Mouse (Mus musculus): ENCODE measurements around the gene Pla2g4e. TPM values are rescaled to one million over a fixed set of nuclear protein-coding genes. Genes with fewer than 3 reads are reported as not detected.

Gene Pla2g4e
- polyA plus RNA-seq, 1 experiment from 2014 or later: 1.8 TPM

DNA sequence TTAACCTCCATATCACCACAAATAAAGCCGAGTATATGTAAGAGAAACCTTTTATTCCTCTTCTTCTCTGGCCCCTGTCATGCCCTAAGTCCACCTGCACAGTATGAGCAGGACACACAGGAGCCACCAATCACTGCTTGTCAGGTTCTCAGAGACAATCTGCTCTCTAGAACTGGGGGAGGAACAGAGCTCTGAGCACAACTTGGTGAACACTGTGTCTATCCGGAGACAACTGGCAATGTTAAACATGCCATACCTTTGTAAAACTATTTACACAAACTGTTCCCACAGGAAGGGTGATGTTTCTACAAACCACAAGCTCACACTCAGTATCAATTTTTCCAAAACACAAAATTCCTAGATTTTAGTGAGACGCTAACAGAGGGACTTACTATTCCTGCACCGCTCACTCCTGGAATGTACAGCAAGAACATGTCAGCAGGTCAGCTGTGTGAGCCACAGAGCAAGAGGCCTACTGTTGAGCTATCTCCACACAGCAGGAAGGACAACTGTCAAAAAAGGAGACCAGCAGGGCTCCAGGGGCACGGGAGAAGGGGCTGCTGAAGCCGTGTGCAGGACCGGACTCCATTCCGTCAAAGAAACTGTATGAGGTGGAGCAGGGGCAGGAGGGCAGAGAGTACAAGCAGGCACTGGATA lies 115.8 kb downstream of the Pla2g4e start:
- ATAC-seq (ENCODE audit: insufficient read depth, low FRiP score, low read depth): no peak
- Histone ChIP-seq H3K9ac (no peak overlapping the region), H3K36me3 (0 out of 2 replicates have a peak, but pooled peaks cover 3% of the 10 kb centered on the region), H3K27me3 (replicated peaks) (no peaks in the 10 kb centered on the region), H3K4me2 (no peak overlapping the region), H3K4me3 (replicated peaks) (no peak overlapping the region), H3K9me3 (no peaks in the 10 kb centered on the region), H3K4me1 (peaks cover 15% of the 10 kb centered on the region), H3K27ac (peak overlapping the region; percentile 65)
- WGBS: 49% methylated on average over 8 of the region's 8 CpGs

DNA sequence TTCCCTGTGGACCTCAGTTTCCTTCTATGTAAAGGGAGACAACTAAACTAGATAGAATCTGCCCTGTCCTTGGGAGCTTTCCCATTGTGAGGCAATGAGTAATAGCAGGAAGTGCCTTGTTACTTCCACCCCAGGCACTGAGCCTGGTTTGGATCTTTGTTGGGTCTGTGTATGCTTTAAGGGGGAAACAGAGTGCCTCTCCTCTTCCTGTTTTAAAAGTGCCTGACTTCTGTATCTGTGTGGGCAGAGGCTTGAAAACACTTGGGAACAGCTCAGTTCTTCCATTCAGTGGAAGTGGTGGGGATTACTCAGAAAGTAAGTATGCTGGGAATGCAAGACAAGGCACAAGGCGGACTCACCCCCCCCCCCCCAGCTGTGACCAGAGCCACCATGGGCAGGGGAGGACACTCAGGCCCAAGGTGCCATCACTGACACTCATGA lies 116.5 kb downstream of the Pla2g4e start:
- ATAC-seq (ENCODE audit: insufficient read depth, low FRiP score, low read depth): peak; percentile 59; the same call in 1 of the 2 replicates
- peak overlapping the region; percentile 65 for H3K27ac ChIP-seq
- 43% methylated on average over 1 of the region's 1 CpGs for WGBS
- no peaks in the 10 kb centered on the region for H3K9me3 ChIP-seq
- H3K4me3 ChIP-seq (replicated peaks): no peak overlapping the region
- peaks cover 15% of the 10 kb centered on the region for H3K4me1 ChIP-seq
- H3K36me3 ChIP-seq: 0 out of 2 replicates have a peak, but pooled peaks cover 3% of the 10 kb centered on the region
- H3K9ac ChIP-seq: no peak overlapping the region
- H3K27me3 ChIP-seq (replicated peaks): no peaks in the 10 kb centered on the region
- no peak overlapping the region for H3K4me2 ChIP-seq

- H3K4me3 ChIP-seq (replicated peaks): no peak overlapping the region
- H3K9ac ChIP-seq: no peak overlapping the region
- H3K27me3 ChIP-seq (replicated peaks): no peaks in the 10 kb centered on the region
- H3K27ac ChIP-seq: peak overlapping the region; percentile 65
- no peak for ATAC-seq (ENCODE audit: insufficient read depth, low FRiP score, low read depth)
- peaks cover 15% of the 10 kb centered on the region for H3K4me1 ChIP-seq
- 0 out of 2 replicates have a peak, but pooled peaks cover 3% of the 10 kb centered on the region for H3K36me3 ChIP-seq
- no peaks in the 10 kb centered on the region for H3K9me3 ChIP-seq
- H3K4me2 ChIP-seq: no peak overlapping the region
Measured at GRCm38 (mm10) chr2:120128011-120128410, 117.1 kb downstream of the Pla2g4e start.

DNA sequence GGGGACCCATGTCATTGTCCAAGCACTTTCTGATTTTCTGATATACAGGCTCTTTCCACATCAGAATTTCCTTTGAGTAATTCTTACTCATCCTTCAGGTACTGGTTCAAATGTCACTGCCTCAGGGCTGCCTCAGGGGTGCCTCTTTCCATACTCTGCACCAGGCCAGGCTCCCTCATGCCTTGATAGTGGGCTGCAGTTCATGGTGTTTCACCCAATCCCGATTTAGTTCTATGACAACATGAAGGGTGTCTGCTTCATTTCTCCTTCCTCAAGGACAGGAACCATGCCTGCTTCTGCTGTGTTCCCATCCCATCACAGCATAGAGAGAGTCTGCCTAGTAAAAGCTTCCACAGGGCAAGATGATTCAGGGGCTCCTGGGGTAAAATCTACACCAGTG lies 118.2 kb downstream of the Pla2g4e start:
- Histone ChIP-seq H3K9ac (no peak overlapping the region), H3K4me2 (no peak overlapping the region), H3K9me3 (no peaks in the 10 kb centered on the region), H3K27ac (no peak overlapping the region), H3K4me1 (peaks cover 18% of the 10 kb centered on the region), H3K27me3 (replicated peaks) (no peaks in the 10 kb centered on the region), H3K4me3 (replicated peaks) (no peak overlapping the region), H3K36me3 (0 out of 2 replicates have a peak, but pooled peaks cover 3% of the 10 kb centered on the region)
- ATAC-seq (ENCODE audit: insufficient read depth, low FRiP score, low read depth): no peak
- 84% methylated on average over 1 of the region's 1 CpGs for WGBS

- Histone ChIP-seq H3K27ac (no peak overlapping the region), H3K36me3 (0 out of 2 replicates have a peak, but pooled peaks cover 3% of the 10 kb centered on the region), H3K27me3 (replicated peaks) (no peaks in the 10 kb centered on the region), H3K9me3 (no peaks in the 10 kb centered on the region), H3K4me3 (replicated peaks) (no peak overlapping the region), H3K9ac (no peak overlapping the region), H3K4me1 (peaks cover 18% of the 10 kb centered on the region), H3K4me2 (no peak overlapping the region)
- 85% methylated on average over 4 of the region's 4 CpGs for WGBS
- ATAC-seq (ENCODE audit: insufficient read depth, low FRiP score, low read depth): no peak
Measured at GRCm38 (mm10) chr2:120126408-120126807, 118.7 kb downstream of the Pla2g4e start.

GRCm38 (mm10) chr2:120125461-120125860 lies 119.7 kb downstream of the Pla2g4e start:
- no peak for ATAC-seq (ENCODE audit: insufficient read depth, low FRiP score, low read depth)
- WGBS: 100% methylated on average over 1 of the region's 1 CpGs
- H3K9ac ChIP-seq: no peak overlapping the region
- H3K9me3 ChIP-seq: no peaks in the 10 kb centered on the region
- 0 out of 2 replicates have a peak, but pooled peaks cover 3% of the 10 kb centered on the region for H3K36me3 ChIP-seq
- no peak overlapping the region for H3K4me2 ChIP-seq
- H3K4me1 ChIP-seq: peaks cover 18% of the 10 kb centered on the region
- no peak overlapping the region for H3K27ac ChIP-seq
- no peaks in the 10 kb centered on the region for H3K27me3 ChIP-seq (replicated peaks)
- H3K4me3 ChIP-seq (replicated peaks): no peak overlapping the region

GRCm38 (mm10) chr2:120124946-120125345 lies 120.2 kb downstream of the Pla2g4e start:
- H3K27ac ChIP-seq: no peak overlapping the region
- H3K9ac ChIP-seq: no peak overlapping the region
- no peak overlapping the region for H3K4me3 ChIP-seq (replicated peaks)
- 75% methylated on average over 2 of the region's 2 CpGs for WGBS
- H3K4me2 ChIP-seq: no peak overlapping the region
- no peaks in the 10 kb centered on the region for H3K9me3 ChIP-seq
- H3K27me3 ChIP-seq (replicated peaks): no peaks in the 10 kb centered on the region
- no peak for ATAC-seq (ENCODE audit: insufficient read depth, low FRiP score, low read depth)
- peaks cover 18% of the 10 kb centered on the region for H3K4me1 ChIP-seq
- 0 out of 2 replicates have a peak, but pooled peaks cover 3% of the 10 kb centered on the region for H3K36me3 ChIP-seq

DNA sequence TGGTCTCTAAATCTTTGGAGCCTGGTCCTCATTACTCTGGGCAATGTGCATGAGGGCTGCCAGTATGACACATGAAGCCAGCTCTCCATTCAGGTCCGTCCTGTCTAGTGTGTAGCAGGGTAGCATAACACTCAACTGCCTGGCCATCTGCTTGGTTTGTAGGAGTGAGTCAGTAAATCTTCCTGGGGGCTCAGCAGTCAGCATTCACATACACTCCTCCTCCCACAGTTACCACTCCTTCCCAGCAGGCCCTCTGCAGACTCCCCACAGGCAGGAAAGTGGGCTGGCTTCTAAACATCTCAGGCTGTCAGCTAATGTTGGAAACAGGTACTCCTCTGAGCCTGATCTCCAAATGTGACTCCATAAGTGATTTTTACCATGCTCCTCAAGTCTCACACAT lies 121.0 kb downstream of the Pla2g4e start:
- Histone ChIP-seq H3K9ac (no peak overlapping the region), H3K4me3 (replicated peaks) (no peak overlapping the region), H3K27me3 (replicated peaks) (no peaks in the 10 kb centered on the region), H3K9me3 (no peaks in the 10 kb centered on the region), H3K36me3 (0 out of 2 replicates have a peak, but pooled peaks cover 3% of the 10 kb centered on the region), H3K27ac (no peak overlapping the region), H3K4me1 (peaks cover 18% of the 10 kb centered on the region), H3K4me2 (no peak overlapping the region)
- ATAC-seq (ENCODE audit: insufficient read depth, low FRiP score, low read depth): no peak
- 67% methylated on average over 1 of the region's 1 CpGs for WGBS

GRCm38 (mm10) chr2:120122983-120123382 lies 122.2 kb downstream of the Pla2g4e start:
- H3K4me1 ChIP-seq: peaks cover 7% of the 10 kb centered on the region; the same call in 1 of the 2 replicates
- no peak overlapping the region for H3K9ac ChIP-seq
- no peak overlapping the region for H3K4me3 ChIP-seq (replicated peaks)
- H3K27me3 ChIP-seq (replicated peaks): no peaks in the 10 kb centered on the region
- H3K36me3 ChIP-seq: 0 out of 2 replicates have a peak, but pooled peaks cover 3% of the 10 kb centered on the region
- H3K4me2 ChIP-seq: no peak overlapping the region
- H3K27ac ChIP-seq: no peak overlapping the region
- H3K9me3 ChIP-seq: no peaks in the 10 kb centered on the region
- no peak for ATAC-seq (ENCODE audit: insufficient read depth, low FRiP score, low read depth)
- 77% methylated on average over 6 of the region's 6 CpGs for WGBS

DNA sequence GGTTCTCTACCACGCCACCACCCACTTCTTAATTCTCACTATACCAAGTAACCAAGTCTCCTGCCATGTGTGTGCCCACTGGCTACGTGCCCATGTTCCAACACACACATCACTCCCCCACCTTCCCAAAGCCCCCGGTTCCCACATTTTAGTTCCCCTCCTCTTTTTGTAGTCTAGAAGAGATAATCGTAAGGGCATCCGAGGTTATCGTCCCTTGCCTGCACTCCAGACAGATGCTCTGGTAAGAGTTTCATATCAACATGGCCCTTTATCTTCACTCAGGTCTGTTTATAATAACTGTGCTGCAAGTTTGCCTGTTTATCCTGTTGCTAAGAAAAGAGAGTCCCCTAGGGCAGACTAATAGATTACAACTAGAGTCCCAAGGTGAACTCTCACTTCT lies 127.8 kb downstream of the Pla2g4e start:
- H3K4me3 ChIP-seq (replicated peaks): no peak overlapping the region
- WGBS: 72% methylated on average over 6 of the region's 6 CpGs
- no peak for ATAC-seq (ENCODE audit: insufficient read depth, low FRiP score, low read depth)

More for the DNA sequence above, 127.8 kb downstream of the Pla2g4e start:
- no peak overlapping the region for H3K9ac ChIP-seq
- H3K4me1 ChIP-seq: 0 out of 2 replicates have a peak, but pooled peaks cover 1% of the 10 kb centered on the region
- no peaks in the 10 kb centered on the region for H3K9me3 ChIP-seq
- H3K27me3 ChIP-seq (replicated peaks): no peaks in the 10 kb centered on the region
- no peak overlapping the region for H3K27ac ChIP-seq
- H3K36me3 ChIP-seq: no peaks in the 10 kb centered on the region
- H3K4me2 ChIP-seq: no peak overlapping the region

Measured in stomach, embryonic 15.5 days (tissue).